Mouse (Mus musculus) thymus, adult 2 months (tissue): ENCODE measurements at regions not wholly inside any gene's neighbourhood (a gene's known extent, or its start where the extent isn't known, plus 50 kb on each side); places are given as distances from the start of the nearest gene placed in this dataset.

Experiments
- CTCF ChIP-seq: fragments of 200-500 bp; IDR thresholded peaks from 2 replicates; pipeline ENCODE4 v1.5.1; 2012; ENCODE audit warnings: mild to moderate bottlenecking, control low read depth, low read length, moderate library complexity, borderline replicate concordance; ENCODE audit not compliant: control insufficient read depth, poor library complexity, insufficient read depth; ENCODE audit errors: extremely low read depth
- POLR2A ChIP-seq: fragments of 200-500 bp; IDR thresholded peaks from 2 replicates; pipeline ENCODE4 v1.6.1; 2012; ENCODE audit warnings: mild to moderate bottlenecking, low read length, control low read depth, moderate library complexity; ENCODE audit not compliant: control insufficient read depth, poor library complexity, insufficient read depth; ENCODE audit errors: extremely low read depth

GRCm38 (mm10) chr7:125313604-125314003, 130.9 kb upstream of the Kdm8 start:
- TF ChIP-seq CTCF (no peak), POLR2A (no peak)
